Comparison of ENCODE assay signal across 11 mouse cellular contexts in genomic region chr8:87349781-87350181, GRCm38 (mm10).
DNase-seq lines count a peak whose midpoint lies in the region; ATAC-seq and TF ChIP-seq lines count a peak whose summit lies in the region.
"Had no signal": no experiment of that assay in that cellular context is flagged by ENCODE, and none has a peak within 500 bp of the region (broad histone marks: within the 10 kb centered on the region; RNA-seq: fewer than 3 reads in every experiment).

No protein-coding gene starts in this region.

- no peak overlapping the region for H3K4me2 ChIP-seq in limb, embryonic 14.5 days (replicated peaks; ENCODE audit: low read depth, low read length, severe bottlenecking)
- no peak overlapping the region for H3K4me2 ChIP-seq in forebrain, embryonic 13.5 days

- DNase-seq in embryo, embryonic 10 days (ENCODE audit: low spot score), result peak; percentile 66
- DNase-seq in embryo, embryonic 9.5 days (ENCODE audit: extremely low spot score), result no peak
- DNase-seq in left cerebral cortex, postnatal 4 days, result peak; percentile 11
- no peak for DNase-seq in left cerebral cortex, postnatal 14 days (ENCODE audit: low spot score in 2 of 2)
- DNase-seq in cerebellum, adult 9-11 months, result peak; percentile 90
- peak; percentile 67 for DNase-seq in limb, embryonic 14.5 days (ENCODE audit: low spot score)
- no peak for DNase-seq in right cerebral cortex, adult 18-20 months
- DNase-seq: adrenal gland, adult 2 months; heart, adult 18-20 months had no signal

- no peak for ATAC-seq in limb, embryonic 14.5 days (ENCODE audit: low FRiP score, low read depth)
- no peak for ATAC-seq in forebrain, embryonic 13.5 days

- H3K4me3 ChIP-seq in limb, embryonic 14.5 days (replicated peaks; ENCODE audit: low read length), result no peak overlapping the region
- H3K4me3 ChIP-seq in forebrain, embryonic 13.5 days, result no peak overlapping the region
- H3K4me3 ChIP-seq: layer of hippocampus, adult 2 months had no signal

- no peaks in the 10 kb centered on the region for H3K9me3 ChIP-seq in limb, embryonic 14.5 days (ENCODE audit: control insufficient read depth, low read length)
- H3K9me3 ChIP-seq in forebrain, embryonic 13.5 days (replicated peaks), result no peaks in the 10 kb centered on the region

- no peaks in the 10 kb centered on the region for H3K27me3 ChIP-seq in limb, embryonic 14.5 days (ENCODE audit: control insufficient read depth, insufficient read depth, low read length)
- H3K27me3 ChIP-seq in forebrain, embryonic 13.5 days, result no peaks in the 10 kb centered on the region

- TF ChIP-seq POLR2A in limb, embryonic 14.5 days (IDR thresholded peaks at IDR 0.05; ENCODE audit: borderline replicate concordance, extremely low read depth, insufficient read depth, insufficient read length), result no peak

- intact Hi-C loops in left cerebral cortex, postnatal 4 days (cut with DNase I), result no loop called here
- intact Hi-C loops in left cerebral cortex, postnatal 14 days (cut with DNase I), result no loop called here

- no peak overlapping the region for H3K27ac ChIP-seq in limb, embryonic 14.5 days (replicated peaks; ENCODE audit: low read depth, low read length)
- no peak overlapping the region for H3K27ac ChIP-seq in forebrain, embryonic 13.5 days
- H3K27ac ChIP-seq: layer of hippocampus, adult 2 months had no signal

- 61% methylated on average over 4 of the region's 4 CpGs for WGBS in limb, embryonic 14.5 days
- WGBS in forebrain, embryonic 13.5 days, result 59% methylated on average over 4 of the region's 4 CpGs

- H3K4me1 ChIP-seq in limb, embryonic 14.5 days (ENCODE audit: control insufficient read depth, insufficient read depth, low read length), result no peaks in the 10 kb centered on the region
- H3K4me1 ChIP-seq in forebrain, embryonic 13.5 days, result peaks cover 4% of the 10 kb centered on the region; the same call in 1 of the 2 replicates

- H3K36me3 ChIP-seq in limb, embryonic 14.5 days (ENCODE audit: control insufficient read depth, insufficient read depth, low read length), result no peaks in the 10 kb centered on the region
- H3K36me3 ChIP-seq in forebrain, embryonic 13.5 days (ENCODE audit: poor library complexity, severe bottlenecking), result no peaks in the 10 kb centered on the region

- H3K9ac ChIP-seq in limb, embryonic 14.5 days (ENCODE audit: low read depth, low read length, severe bottlenecking), result no peak overlapping the region
- no peak overlapping the region for H3K9ac ChIP-seq in forebrain, embryonic 13.5 days

Comparison
In these comparisons a context has a peak if more than half of its experiments do, and no peak if none do; other contexts are left out.
1. DNase-seq: peak in embryo, embryonic 10 days (single experiment), left cerebral cortex, postnatal 4 days (single experiment), cerebellum, adult 9-11 months (single experiment) and limb, embryonic 14.5 days (single experiment); none in embryo, embryonic 9.5 days (single experiment), left cerebral cortex, postnatal 14 days (0 of 2) and right cerebral cortex, adult 18-20 months (single experiment).